Mouse (Mus musculus) duodenum, adult 2 months (tissue): ENCODE results near the gene Rasal3. TPM values are rescaled to one million over a fixed set of nuclear protein-coding genes. Genes with fewer than 3 reads are reported as not detected.

Source experiments
- polyA plus RNA-seq: library from polyadenylated mRNA; depleted of rRNA; stranded (reverse); fragments of >200 nt; gene quantifications from 2 replicates; pipeline ENCODE4 v1.2.3, GENCODE M21; 2012; ENCODE audit warnings: low replicate concordance; rRNA removed

Rasal3 gene
- 7.7 and 8.2 TPM in 2 replicates for polyA plus RNA-seq

DNA sequence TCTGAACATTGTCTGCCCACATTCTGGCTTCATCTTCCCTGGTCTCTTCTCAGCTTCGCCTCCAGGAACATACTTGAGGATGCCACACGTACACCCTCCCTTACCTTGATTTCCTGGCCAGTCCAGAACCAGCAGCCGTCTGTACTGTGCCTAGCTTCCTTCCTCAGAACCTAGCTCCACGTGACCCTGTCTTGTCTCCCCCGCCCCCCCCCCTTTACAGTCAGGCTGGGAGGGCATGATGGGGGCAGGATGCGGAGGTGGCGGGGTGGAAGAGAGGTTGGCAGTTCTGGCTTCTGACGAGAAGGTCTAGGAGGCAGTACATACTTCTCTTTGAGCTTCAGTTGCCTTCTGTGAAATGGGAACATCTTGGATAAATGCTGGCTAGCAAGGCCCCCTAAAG, at the start of gene Rasal3:
Gene Rasal3, minus strand, starts transcription at position 167 of the 400 bp plus-strand sequence.

DNA sequence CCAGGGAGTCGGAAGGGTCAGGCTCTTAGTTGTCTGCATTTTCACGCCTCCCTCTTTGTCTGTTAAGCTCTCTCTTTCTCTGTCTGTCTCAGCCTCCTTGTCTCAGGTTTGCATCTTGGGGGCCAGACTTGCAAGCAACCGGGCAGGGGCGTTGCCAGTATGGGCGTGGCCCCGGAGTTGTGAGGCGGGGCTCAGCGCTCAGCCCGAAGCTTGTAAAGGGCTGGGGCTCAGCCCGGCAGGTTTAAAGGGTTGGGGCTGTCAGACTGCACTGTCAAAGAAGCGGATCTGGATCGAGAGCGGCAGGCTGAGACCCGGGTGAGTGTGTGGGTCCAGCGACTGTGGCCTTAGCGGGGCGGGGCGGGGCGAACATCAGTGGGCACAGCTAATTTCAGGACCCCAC, 49.1 kb upstream of the Rasal3 start, which contains the start of gene Cyp4f39:
Gene Cyp4f39, plus strand, starts transcription at position 242 of the 400 bp plus-strand sequence.

DNA sequence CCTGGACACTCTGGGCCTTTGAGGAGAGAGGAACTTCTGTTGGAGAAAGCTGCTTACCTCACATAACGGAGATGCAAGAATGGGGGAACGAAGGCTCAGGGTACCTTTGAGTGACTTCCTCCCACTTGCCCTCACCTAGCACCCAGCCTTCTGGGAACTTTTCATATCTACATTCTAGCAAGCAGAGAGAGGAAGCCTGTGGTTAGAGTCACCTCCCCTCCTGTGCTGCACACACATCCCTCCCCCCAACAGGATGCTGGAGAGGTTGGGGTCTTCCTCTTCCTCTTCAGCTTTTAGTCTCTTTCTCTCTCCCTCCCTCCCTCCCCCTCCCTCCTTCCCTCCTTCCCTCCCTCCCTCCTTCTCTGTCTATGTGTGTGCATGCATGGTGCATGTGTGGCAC, 20.7 kb upstream of the Rasal3 start, which contains the start of gene Pglyrp2:
Gene Pglyrp2, minus strand, starts transcription at position 134 of the 400 bp plus-strand sequence.

DNA sequence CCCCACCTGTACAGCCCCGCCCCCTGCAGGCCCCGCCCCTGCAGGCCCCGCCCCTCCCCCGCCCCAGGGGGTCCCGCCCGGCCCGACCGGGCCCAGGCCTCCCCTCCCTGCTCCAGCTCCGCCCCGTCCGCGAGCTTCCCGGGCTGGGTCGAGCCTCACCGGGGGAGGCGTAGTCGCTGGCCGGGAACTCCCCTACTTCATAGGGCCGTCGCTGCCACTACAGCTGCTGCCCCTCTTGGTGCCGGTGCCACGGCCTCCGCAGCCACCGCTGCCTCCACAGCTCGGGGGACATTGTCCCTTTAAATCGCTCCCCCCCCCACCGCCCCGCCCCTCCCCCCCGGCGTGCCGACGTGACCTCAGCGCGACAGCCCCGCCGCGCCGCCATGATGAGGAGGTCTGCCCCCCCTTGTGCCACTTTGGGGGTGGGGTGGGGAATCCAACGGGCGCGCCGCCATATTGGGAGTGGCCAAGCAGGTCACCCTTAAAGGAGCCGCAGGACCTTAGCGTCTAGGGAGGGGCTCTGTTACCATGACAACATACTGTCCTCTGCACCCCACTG, 14.2 kb downstream of the Rasal3 start, which contains the start of gene Wiz:
Gene Wiz, minus strand, starts transcription at position 339 of the 559 bp plus-strand sequence.

DNA sequence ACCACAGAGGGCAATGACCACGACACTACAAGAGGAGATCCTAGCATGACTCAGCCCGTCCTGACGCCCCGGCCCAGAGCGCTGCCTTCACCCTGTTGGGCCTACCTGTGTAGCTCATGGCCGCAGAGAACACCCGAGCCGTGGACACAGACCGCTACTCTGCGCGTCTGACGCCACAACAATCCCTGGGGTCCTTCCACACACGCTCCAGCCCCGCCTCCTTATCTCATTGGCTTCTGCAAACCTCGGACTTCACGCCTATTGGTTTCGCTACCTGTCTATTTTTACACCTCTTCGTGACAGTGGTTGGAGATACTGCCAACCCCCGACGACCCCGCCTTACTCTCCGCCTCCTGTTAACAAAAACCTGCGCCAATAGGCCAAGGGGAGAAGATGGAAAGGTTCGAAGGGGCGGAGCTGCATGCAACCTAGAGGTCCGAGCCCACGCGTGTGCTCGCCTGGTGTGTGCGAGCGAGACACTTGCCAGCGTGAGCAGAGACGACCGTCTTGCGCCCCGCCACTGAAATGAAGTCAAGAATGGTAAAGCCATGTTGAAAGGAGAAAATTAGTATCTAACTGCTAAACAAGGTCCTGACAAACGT, 52.9 kb downstream of the Rasal3 start, which contains the start of gene Akap8l:
Gene Akap8l, minus strand, starts transcription at position 226 of the 602 bp plus-strand sequence.

Other genes starting within 250 kb of the Rasal3 start
- 5.8 and 10.2 TPM in 2 replicates for gene Notch3, start 236.7 kb downstream of the Rasal3 start, polyA plus RNA-seq
- gene Ephx3, start 214.0 kb downstream of the Rasal3 start, polyA plus RNA-seq, result 0.43 and 0.56 TPM in 2 replicates
- 32.4 and 42.0 TPM in 2 replicates for gene Brd4, start 118.9 kb downstream of the Rasal3 start, polyA plus RNA-seq
- gene Akap8, start 82.3 kb downstream of the Rasal3 start, polyA plus RNA-seq, result 30.8 and 39.1 TPM in 2 replicates
- 61.0 and 85.7 TPM in 2 replicates for gene Akap8l, start 53.0 kb downstream of the Rasal3 start, polyA plus RNA-seq
- gene Wiz, start 14.1 kb downstream of the Rasal3 start, polyA plus RNA-seq, result 20.8 and 33.5 TPM in 2 replicates
- 1.9 and 5.4 TPM in 2 replicates for gene Pglyrp2, start 20.6 kb upstream of the Rasal3 start, polyA plus RNA-seq
- 0.33 and 1.0 TPM in 2 replicates for gene Cyp4f39, start 49.1 kb upstream of the Rasal3 start, polyA plus RNA-seq
- gene Cyp4f17, start 102.5 kb upstream of the Rasal3 start, polyA plus RNA-seq, result 1.9 and 3.7 TPM in 2 replicates
- 163 and 174 TPM in 2 replicates for gene Cyp4f16, start 133.0 kb upstream of the Rasal3 start, polyA plus RNA-seq
- not detected in 2 replicates for gene Cyp4f37, start 217.7 kb upstream of the Rasal3 start, polyA plus RNA-seq